Mouse (Mus musculus) lung, embryonic 14.5 days (tissue): ENCODE results near the gene 4933427D14Rik. TPM values are rescaled to one million over a fixed set of nuclear protein-coding genes. Genes with fewer than 3 reads are reported as not detected.
A peak's percentile ranks its signal among the peaks of the same experiment; 100 is the strongest.

ENCODE experiments used
- ATAC-seq: fragments of 200-750 bp; cut with Nextera tagmentation; 2 replicates; pipeline ENCODE4 v1.8.0; 2017; ENCODE audit warnings: mild to moderate bottlenecking, moderate TSS enrichment, moderate library complexity; ENCODE audit not compliant: insufficient read depth
- DNase-seq: peaks from one replicate; pipeline ENCODE4 v3.0.0-alpha.2; 2015
- H3K27ac ChIP-seq: fragments of 300-500 bp; sonication (generic); 2 replicates; pipeline ENCODE4 v1.5.1; 2014; ENCODE audit warnings: low read depth, mild to moderate bottlenecking, moderate library complexity
- H3K27me3 ChIP-seq: fragments of 300-500 bp; sonication (generic); 2 replicates; pipeline ENCODE4 v1.6.1; 2014; ENCODE audit warnings: low read length, control low read depth; ENCODE audit not compliant: insufficient read depth
- H3K36me3 ChIP-seq: fragments of 300-500 bp; sonication (generic); 2 replicates; pipeline ENCODE4 v1.6.1; 2014; ENCODE audit warnings: control low read depth; ENCODE audit not compliant: insufficient read depth
- H3K4me1 ChIP-seq: fragments of 300-500 bp; sonication (generic); 2 replicates; pipeline ENCODE4 v1.6.1; 2014; ENCODE audit warnings: antibody characterized with exemption, control low read depth; ENCODE audit not compliant: insufficient read depth
- H3K4me2 ChIP-seq: fragments of 300-500 bp; sonication (generic); 2 replicates; pipeline ENCODE4 v1.6.1; 2014; ENCODE audit warnings: mild to moderate bottlenecking
- H3K4me3 ChIP-seq: fragments of 300-500 bp; sonication (generic); 2 replicates; pipeline ENCODE4 v1.5.1; 2014; ENCODE audit warnings: low read depth, low read length
- H3K9ac ChIP-seq: fragments of 300-500 bp; sonication (generic); 2 replicates; pipeline ENCODE4 v1.6.1; 2014
- H3K9me3 ChIP-seq: fragments of 300-500 bp; sonication (generic); 2 replicates; pipeline ENCODE4 v1.6.1; 2016; ENCODE audit warnings: low read depth, low read length, control low read depth
- CTCF ChIP-seq: IDR thresholded peaks from 2 replicates; pipeline ENCODE4 v1.5.1; 2016; ENCODE audit warnings: antibody characterized with exemption, low read depth
- WGBS: fragments of 180-500 bp; shearing (Covaris S2); extraction: QIAGEN DNeasy Blood & Tissue Kit; methylation state at CpG from one replicate; pipeline ENCODE4 v1.1.7; 2014; 5-methylcytosine and 5-hydroxymethylcytosine counted together
- polyA plus RNA-seq: library from polyadenylated mRNA; unstranded; fragments of >200 nt; fragmentation: Nextera tagmentation; extraction: Ambion mirVana; gene quantifications from 2 replicates; pipeline ENCODE4 v1.2.1, GENCODE M21; 2014

4933427D14Rik gene
- polyA plus RNA-seq, 1 experiment from 2014 or later: 18.3 TPM

GRCm38 (mm10) chr11:72123531-72123930 lies 83.7 kb downstream of the 4933427D14Rik start:
- no peak for ATAC-seq
- 65% methylated on average over 4 of the region's 4 CpGs for WGBS
- H3K27me3 ChIP-seq: no peaks in the 10 kb centered on the region
- DNase-seq: no peak
- no peaks in the 10 kb centered on the region for H3K9me3 ChIP-seq
- no peak overlapping the region for H3K4me3 ChIP-seq
- no peak overlapping the region for H3K4me2 ChIP-seq
- no peak overlapping the region for H3K27ac ChIP-seq
- TF ChIP-seq CTCF: no peak
- H3K4me1 ChIP-seq: no peaks in the 10 kb centered on the region
- no peaks in the 10 kb centered on the region for H3K36me3 ChIP-seq
- H3K9ac ChIP-seq: no peak overlapping the region

- Histone ChIP-seq H3K9ac (no peak overlapping the region), H3K36me3 (no peaks in the 10 kb centered on the region), H3K4me3 (no peak overlapping the region), H3K4me2 (no peak overlapping the region), H3K9me3 (no peaks in the 10 kb centered on the region), H3K27ac (no peak overlapping the region), H3K4me1 (no peaks in the 10 kb centered on the region), H3K27me3 (no peaks in the 10 kb centered on the region)
- no peak for TF ChIP-seq CTCF
- WGBS: 86% methylated on average over 6 of the region's 6 CpGs
- ATAC-seq: no peak
- no peak for DNase-seq
Observed at GRCm38 (mm10) chr11:72120354-72120753, 86.9 kb downstream of the 4933427D14Rik start.

- no peak for ATAC-seq
- no peak for DNase-seq
- Histone ChIP-seq H3K27me3 (no peaks in the 10 kb centered on the region), H3K9me3 (no peaks in the 10 kb centered on the region), H3K36me3 (no peaks in the 10 kb centered on the region), H3K4me2 (no peak overlapping the region), H3K27ac (no peak overlapping the region), H3K4me1 (no peaks in the 10 kb centered on the region), H3K9ac (no peak overlapping the region), H3K4me3 (no peak overlapping the region)
- WGBS: 73% methylated on average over 3 of the region's 3 CpGs
- no peak for TF ChIP-seq CTCF
Observed at GRCm38 (mm10) chr11:72118630-72119029, 88.6 kb downstream of the 4933427D14Rik start.

- Histone ChIP-seq H3K4me2 (no peak overlapping the region), H3K27me3 (no peaks in the 10 kb centered on the region), H3K27ac (no peak overlapping the region), H3K4me1 (no peaks in the 10 kb centered on the region), H3K9me3 (no peaks in the 10 kb centered on the region), H3K36me3 (no peaks in the 10 kb centered on the region), H3K9ac (no peak overlapping the region), H3K4me3 (no peak overlapping the region)
- 50% methylated on average over 4 of the region's 4 CpGs for WGBS
- no peak for ATAC-seq
- peak; percentile 72 for DNase-seq
- TF ChIP-seq CTCF: no peak
Observed at GRCm38 (mm10) chr11:72113296-72113695, 94.0 kb downstream of the 4933427D14Rik start.

- Histone ChIP-seq H3K36me3 (no peaks in the 10 kb centered on the region), H3K4me2 (no peak overlapping the region), H3K4me1 (no peaks in the 10 kb centered on the region), H3K27ac (no peak overlapping the region), H3K4me3 (no peak overlapping the region), H3K27me3 (no peaks in the 10 kb centered on the region), H3K9me3 (no peaks in the 10 kb centered on the region), H3K9ac (no peak overlapping the region)
- WGBS: 42% methylated on average over 3 of the region's 3 CpGs
- TF ChIP-seq CTCF: no peak
- no peak for DNase-seq
- ATAC-seq: no peak
Observed at GRCm38 (mm10) chr11:72110726-72111125, 96.5 kb downstream of the 4933427D14Rik start.

GRCm38 (mm10) chr11:72104223-72104622 lies 103.0 kb downstream of the 4933427D14Rik start:
- Histone ChIP-seq H3K36me3 (no peaks in the 10 kb centered on the region), H3K4me2 (no peak overlapping the region), H3K27me3 (no peaks in the 10 kb centered on the region), H3K4me1 (no peaks in the 10 kb centered on the region), H3K27ac (no peak overlapping the region), H3K9ac (no peak overlapping the region), H3K9me3 (no peaks in the 10 kb centered on the region), H3K4me3 (no peak overlapping the region)
- ATAC-seq (no peak), DNase-seq (no peak)
- no peak for TF ChIP-seq CTCF
- 63% methylated on average over 8 of the region's 8 CpGs for WGBS

Other genes with a start within 250 kb of the 4933427D14Rik start
- 0.20 and 0.38 TPM in 2 replicates for gene Aipl1, start 169.9 kb downstream of the 4933427D14Rik start, polyA plus RNA-seq
- gene Pimreg, start 165.4 kb downstream of the 4933427D14Rik start, polyA plus RNA-seq: 158 and 165 TPM in 2 replicates
- gene Pitpnm3, start 71.7 kb downstream of the 4933427D14Rik start, polyA plus RNA-seq: 0.89 and 1.0 TPM in 2 replicates
- not detected in 2 replicates for gene Gm43951, start 619 bp downstream of the 4933427D14Rik start, polyA plus RNA-seq
- gene Txndc17, start 88 bp upstream of the 4933427D14Rik start, polyA plus RNA-seq: 182 and 190 TPM in 2 replicates
- gene Med31, start 8.1 kb upstream of the 4933427D14Rik start, polyA plus RNA-seq: 38.9 and 40.6 TPM in 2 replicates
- not detected in 2 replicates for gene Slc13a5, start 59.8 kb upstream of the 4933427D14Rik start, polyA plus RNA-seq
- gene Xaf1, start 94.2 kb upstream of the 4933427D14Rik start, polyA plus RNA-seq: 2.8 and 3.5 TPM in 2 replicates
- gene Fbxo39, start 107.0 kb upstream of the 4933427D14Rik start, polyA plus RNA-seq: not detected in 2 replicates
- gene Tekt1, start 155.0 kb upstream of the 4933427D14Rik start, polyA plus RNA-seq: 6.1 and 6.5 TPM in 2 replicates
- 107 and 122 TPM in 2 replicates for gene Smtnl2, start 204.3 kb upstream of the 4933427D14Rik start, polyA plus RNA-seq
- gene Ggt6, start 228.1 kb upstream of the 4933427D14Rik start, polyA plus RNA-seq: not detected in 2 replicates
- gene Mybbp1a, start 233.9 kb upstream of the 4933427D14Rik start, polyA plus RNA-seq: 157 and 161 TPM in 2 replicates